Mouse (Mus musculus): Measurements from ENCODE around the gene Heatr6. TPM values are rescaled to one million over a fixed set of nuclear protein-coding genes. Genes with fewer than 3 reads are reported as not detected.

The Heatr6 gene
- 10 to 100 TPM; 16.6 to 19.5 TPM for total RNA-seq (2021)
- long read RNA-seq, experiment 1, full-length matches to known transcripts = 1 of 8 reads
- long read RNA-seq, experiment 1, partial matches to known transcripts = 1 of 8 reads
- long read RNA-seq, experiment 1, other reads (novel, unspliced or antisense) = 6 of 8 reads
- long read RNA-seq, experiment 2, full-length matches to known transcripts = 1 of 6 reads
- long read RNA-seq, experiment 2, partial matches to known transcripts = 2 of 6 reads
- long read RNA-seq, experiment 2, other reads (novel, unspliced or antisense) = 3 of 6 reads

- peak; percentile 93 for DNase-seq (ENCODE audit: low spot score in 2 of 2)
These were observed at the start of gene Heatr6 for GRCm38 (mm10) chr11:83753581-83754181. Gene Heatr6 (plus strand): TSS chr11:83753696.

GRCm38 (mm10) chr11:83703705-83704104 is 49.8 kb upstream of the Heatr6 start, which contains the start of gene Wfdc17:
Gene Wfdc17 (plus strand): TSS chr11:83703991.
- no peak for DNase-seq (ENCODE audit: low spot score in 2 of 2)

- no peak for DNase-seq (ENCODE audit: low spot score in 2 of 2)
These were observed 44.8 kb upstream of the Heatr6 start, which contains the start of gene Wfdc18 for GRCm38 (mm10) chr11:83708715-83709114. Gene Wfdc18 (plus strand): TSS chr11:83709015.

GRCm38 (mm10) chr11:83709683-83710082 is 43.8 kb upstream of the Heatr6 start:
- DNase-seq (ENCODE audit: low spot score in 2 of 2) = peak in 1 of 2 experiments; percentile 7

GRCm38 (mm10) chr11:83712671-83713070 is 40.8 kb upstream of the Heatr6 start:
- DNase-seq (ENCODE audit: low spot score in 2 of 2) = no peak

GRCm38 (mm10) chr11:83713925-83714324 is 39.6 kb upstream of the Heatr6 start:
- DNase-seq (ENCODE audit: low spot score in 2 of 2) = no peak

GRCm38 (mm10) chr11:83717042-83717665 is 36.3 kb upstream of the Heatr6 start:
- DNase-seq (ENCODE audit: low spot score in 2 of 2) = no peak

- DNase-seq (ENCODE audit: low spot score in 2 of 2) = no peak
These were observed 32.7 kb upstream of the Heatr6 start for GRCm38 (mm10) chr11:83720766-83721165.

- DNase-seq (ENCODE audit: low spot score in 2 of 2) = no peak
These were observed 24.6 kb upstream of the Heatr6 start for GRCm38 (mm10) chr11:83728757-83729432.

- DNase-seq (ENCODE audit: low spot score in 2 of 2) = no peak
These were observed 22.4 kb upstream of the Heatr6 start for GRCm38 (mm10) chr11:83731116-83731515.

- DNase-seq (ENCODE audit: low spot score in 2 of 2) = no peak
These were observed 20.3 kb upstream of the Heatr6 start for GRCm38 (mm10) chr11:83733071-83733640.

- DNase-seq (ENCODE audit: low spot score in 2 of 2) = no peak
These were observed 19.3 kb upstream of the Heatr6 start for GRCm38 (mm10) chr11:83734215-83734614.

GRCm38 (mm10) chr11:83735881-83736280 is 17.6 kb upstream of the Heatr6 start:
- DNase-seq (ENCODE audit: low spot score in 2 of 2) = no peak

GRCm38 (mm10) chr11:83737109-83737558 is 16.4 kb upstream of the Heatr6 start:
- no peak for DNase-seq (ENCODE audit: low spot score in 2 of 2)

GRCm38 (mm10) chr11:83739241-83739640 is 14.3 kb upstream of the Heatr6 start:
- DNase-seq (ENCODE audit: low spot score in 2 of 2) = peak; percentile 71 to 88

- no peak for DNase-seq (ENCODE audit: low spot score in 2 of 2)
These were observed 13.0 kb upstream of the Heatr6 start for GRCm38 (mm10) chr11:83740443-83740991.

- DNase-seq (ENCODE audit: low spot score in 2 of 2) = no peak
These were observed 11.7 kb upstream of the Heatr6 start for GRCm38 (mm10) chr11:83741841-83742240.

- no peak for DNase-seq (ENCODE audit: low spot score in 2 of 2)
These were observed 10.7 kb upstream of the Heatr6 start for GRCm38 (mm10) chr11:83742731-83743355.

GRCm38 (mm10) chr11:83743525-83743924 is 10.0 kb upstream of the Heatr6 start:
- DNase-seq (ENCODE audit: low spot score in 2 of 2) = no peak

- no peak for DNase-seq (ENCODE audit: low spot score in 2 of 2)
These were observed 7.3 kb upstream of the Heatr6 start for GRCm38 (mm10) chr11:83746152-83746551.
